In the genomic region with DNA sequence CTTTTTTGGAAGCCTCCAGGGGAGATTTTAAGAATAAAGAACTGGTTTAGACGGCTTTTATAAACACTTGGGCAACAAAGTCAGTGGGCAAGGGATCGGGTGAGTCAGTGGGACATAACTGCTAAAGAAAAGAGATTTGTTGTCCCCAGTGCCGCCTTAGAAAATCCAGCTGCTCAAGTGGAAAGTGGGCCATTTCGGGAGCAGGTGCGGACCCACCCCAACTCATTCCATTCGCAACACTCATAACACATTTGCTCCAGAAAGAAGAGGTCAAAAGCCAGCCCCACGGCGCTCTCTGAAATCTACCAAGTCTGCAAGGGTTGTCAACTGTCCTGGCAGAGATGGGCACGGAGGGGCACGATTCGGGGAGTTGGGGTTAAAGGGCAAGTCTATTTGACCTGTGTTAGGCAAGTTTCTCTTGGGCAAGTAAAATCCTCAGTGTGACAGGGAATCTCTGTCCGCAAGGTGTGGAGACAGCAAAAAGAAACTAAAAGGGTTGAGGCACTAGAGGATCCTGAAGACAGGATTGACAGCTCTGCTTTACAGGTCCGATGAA, we compare ENCODE assay signal across 9 mouse cellular contexts. TPM values are rescaled to one million over a fixed set of nuclear protein-coding genes. Genes with fewer than 3 reads are reported as not detected.
DNase-seq lines count a peak whose midpoint lies in the region; ATAC-seq and TF ChIP-seq lines count a peak whose summit lies in the region.
"Had no signal": no experiment of that assay in that cellular context is flagged by ENCODE, and none has a peak within 500 bp of the region (broad histone marks: within the 10 kb centered on the region; RNA-seq: fewer than 3 reads in every experiment).

No protein-coding gene starts in this region.

- intact Hi-C loops in heart, adult 2 months (cut with DNase I) = no loop called here

- peak overlapping the region; percentile 93 for H3K4me2 ChIP-seq in hindbrain, embryonic 14.5 days (replicated peaks)
- peak overlapping the region; percentile 88 for H3K4me2 ChIP-seq in lung, postnatal 0 days (replicated peaks; ENCODE audit: low read depth, low read length)

- 76% methylated on average over 13 of the region's 13 CpGs for WGBS in heart, adult 2 months
- WGBS in hindbrain, embryonic 14.5 days = 64% methylated on average over 13 of the region's 13 CpGs
- 25% methylated on average over 13 of the region's 13 CpGs for WGBS in lung, postnatal 0 days

- 0 out of 2 replicates have a peak, but pooled peaks have one; percentile 12 for ATAC-seq in hindbrain, embryonic 14.5 days (ENCODE audit: low FRiP score)
- no peak for ATAC-seq in lung, postnatal 0 days

- peak overlapping the region; percentile 54 for H3K4me3 ChIP-seq in heart, adult 2 months
- peak overlapping the region; percentile 86 for H3K4me3 ChIP-seq in ES-Bruce4 (ENCODE audit: low read depth, low read length)
- H3K4me3 ChIP-seq in hindbrain, embryonic 14.5 days (replicated peaks; ENCODE audit: low read length) = peak overlapping the region; percentile 74
- peak overlapping the region; percentile 62 for H3K4me3 ChIP-seq in lung, postnatal 0 days (ENCODE audit: low read depth, low read length)

- DNase-seq in heart, adult 2 months = no peak
- no peak for DNase-seq in heart, postnatal 4 days
- DNase-seq in hindbrain, embryonic 14.5 days (ENCODE audit: low spot score) = no peak
- peak; percentile 33 for DNase-seq in lung, postnatal 0 days (ENCODE audit: low spot score)
- no peak for DNase-seq in urinary bladder, adult 18-20 months (ENCODE audit: low spot score in 2 of 2)
- no peak for DNase-seq in right cerebral cortex, postnatal 25 days
- no peak for DNase-seq in ovary, postnatal 36 days (ENCODE audit: low spot score)
- DNase-seq: spleen, adult 18-20 months had no signal

- no peak for TF ChIP-seq EP300 in heart, adult 2 months (IDR thresholded peaks at IDR 0.05; ENCODE audit: insufficient read depth, low read depth, low read length)
- no peak for TF ChIP-seq EP300 in ES-Bruce4 (IDR thresholded peaks at IDR 0.05; ENCODE audit: insufficient read depth, low read depth, low read length)
- no peak for TF ChIP-seq EP300 in lung, postnatal 0 days (IDR thresholded peaks at IDR 0.05)

- no peaks in the 10 kb centered on the region for H3K79me2 ChIP-seq in heart, adult 2 months (replicated peaks; ENCODE audit: control insufficient read depth, insufficient read depth, low read length)

- H3K9me3 ChIP-seq in ES-Bruce4 (replicated peaks; ENCODE audit: control insufficient read depth, insufficient read depth, low read length, poor library complexity, severe bottlenecking) = no peaks in the 10 kb centered on the region
- H3K9me3 ChIP-seq in hindbrain, embryonic 14.5 days (ENCODE audit: control insufficient read depth, low read length) = no peaks in the 10 kb centered on the region
- H3K9me3 ChIP-seq in lung, postnatal 0 days (ENCODE audit: low read length) = no peaks in the 10 kb centered on the region

- no peaks in the 10 kb centered on the region for H3K4me1 ChIP-seq in heart, adult 2 months (ENCODE audit: control insufficient read depth, insufficient read depth, low read length)
- H3K4me1 ChIP-seq in ES-Bruce4 (ENCODE audit: control insufficient read depth, insufficient read depth, low read length) = peaks cover 8% of the 10 kb centered on the region
- H3K4me1 ChIP-seq in hindbrain, embryonic 14.5 days (replicated peaks; ENCODE audit: control insufficient read depth, insufficient read depth, low read length) = peaks cover 10% of the 10 kb centered on the region
- peaks cover 6% of the 10 kb centered on the region; the same call in 1 of the 2 replicates for H3K4me1 ChIP-seq in lung, postnatal 0 days (ENCODE audit: insufficient read depth, low read depth, low read length)

- TF ChIP-seq POLR2A in heart, adult 2 months (IDR thresholded peaks at IDR 0.05; ENCODE audit: insufficient read depth, low read depth, low read length) = no peak
- no peak for TF ChIP-seq POLR2A in ES-Bruce4 (IDR thresholded peaks at IDR 0.05; ENCODE audit: insufficient read depth, low read length)

- H3K36me3 ChIP-seq in heart, adult 2 months (ENCODE audit: control insufficient read depth, insufficient read depth, low read length) = no peaks in the 10 kb centered on the region
- H3K36me3 ChIP-seq in ES-Bruce4 (ENCODE audit: control insufficient read depth, insufficient read depth, low read length, poor library complexity, severe bottlenecking) = no peaks in the 10 kb centered on the region
- no peaks in the 10 kb centered on the region for H3K36me3 ChIP-seq in hindbrain, embryonic 14.5 days (replicated peaks; ENCODE audit: control insufficient read depth, insufficient read depth)
- H3K36me3 ChIP-seq in lung, postnatal 0 days (ENCODE audit: insufficient read depth, low read length) = no peaks in the 10 kb centered on the region

- H3K27me3 ChIP-seq in heart, adult 2 months (ENCODE audit: control insufficient read depth, insufficient read depth, low read length) = no peaks in the 10 kb centered on the region
- no peaks in the 10 kb centered on the region for H3K27me3 ChIP-seq in ES-Bruce4 (ENCODE audit: control insufficient read depth, insufficient read depth, low read length, poor library complexity, severe bottlenecking)
- peaks cover 18% of the 10 kb centered on the region for H3K27me3 ChIP-seq in hindbrain, embryonic 14.5 days (ENCODE audit: control insufficient read depth, insufficient read depth, low read length)
- no peaks in the 10 kb centered on the region for H3K27me3 ChIP-seq in lung, postnatal 0 days (replicated peaks; ENCODE audit: insufficient read depth, low read length)

- no peak overlapping the region for H3K9ac ChIP-seq in heart, adult 2 months (ENCODE audit: low read depth, low read length)
- peak overlapping the region; percentile 91 for H3K9ac ChIP-seq in ES-Bruce4 (ENCODE audit: low read depth, poor library complexity, severe bottlenecking)
- H3K9ac ChIP-seq in hindbrain, embryonic 14.5 days = peak overlapping the region; percentile 64
- H3K9ac ChIP-seq in lung, postnatal 0 days (replicated peaks; ENCODE audit: low read depth) = peak overlapping the region; percentile 32; the same call in 1 of the 2 replicates

- no peak overlapping the region for H3K27ac ChIP-seq in heart, adult 2 months
- peak overlapping the region; percentile 12; the same call in 1 of the 2 replicates for H3K27ac ChIP-seq in ES-Bruce4 (ENCODE audit: insufficient read depth, low read length)
- no peak overlapping the region for H3K27ac ChIP-seq in hindbrain, embryonic 14.5 days
- peak overlapping the region; percentile 76 for H3K27ac ChIP-seq in lung, postnatal 0 days (ENCODE audit: low read length)

- TF ChIP-seq CTCF in heart, adult 2 months (IDR thresholded peaks at IDR 0.05) = no peak
- TF ChIP-seq CTCF in ES-Bruce4 (IDR thresholded peaks at IDR 0.05; ENCODE audit: low read depth, low read length) = no peak
- no peak for TF ChIP-seq CTCF in lung, postnatal 0 days (IDR thresholded peaks at IDR 0.05)

RNA-seq across cellular contexts. Expression of gene Cobl, which starts 1.1 kb away (rescaled TPM):
- total RNA-seq in heart, adult 2 months (2021) = 10 to 100 TPM; 14.7 to 18.0 TPM
- 13.1 and 13.2 TPM in 2 replicates for polyA plus RNA-seq in heart, adult 2 months (2012; rRNA removed)
- 10 to 100 TPM; 48.6 to 50.2 TPM for total RNA-seq in heart, postnatal 4 days (2021)
- polyA plus RNA-seq in ES-Bruce4 (2011; ENCODE audit: insufficient read depth, insufficient read length, low read depth, missing spikeins) = 23.2 and 25.3 TPM in 2 replicates
- polyA plus RNA-seq in hindbrain, embryonic 14.5 days (2014; fragmentation: Nextera tagmentation; extraction: Ambion mirVana) = 15.3 and 15.7 TPM in 2 replicates
- polyA plus RNA-seq in lung, postnatal 0 days (2015; fragmentation: Nextera tagmentation; extraction: Ambion mirVana) = 9.7 and 12.0 TPM in 2 replicates

Comparison
In these comparisons a context has a peak if more than half of its experiments do, and no peak if none do; other contexts are left out.
1. H3K27ac ChIP-seq: peak in ES-Bruce4 (single experiment) and lung, postnatal 0 days (single experiment); none in heart, adult 2 months (single experiment) and hindbrain, embryonic 14.5 days (single experiment).
2. Peak in every context shown above with its lines, with median percentiles within 50 percentile points of each other: H3K4me3 ChIP-seq.